Mouse (Mus musculus) brain, adult 2 months (tissue): Measurements from ENCODE around the gene Fut7.

Experiments used
- DNase-seq: peaks from one replicate; pipeline ENCODE4 v3.0.0; 2011; ENCODE audit warnings: low read depth, low spot score

Fut7 gene

DNA sequence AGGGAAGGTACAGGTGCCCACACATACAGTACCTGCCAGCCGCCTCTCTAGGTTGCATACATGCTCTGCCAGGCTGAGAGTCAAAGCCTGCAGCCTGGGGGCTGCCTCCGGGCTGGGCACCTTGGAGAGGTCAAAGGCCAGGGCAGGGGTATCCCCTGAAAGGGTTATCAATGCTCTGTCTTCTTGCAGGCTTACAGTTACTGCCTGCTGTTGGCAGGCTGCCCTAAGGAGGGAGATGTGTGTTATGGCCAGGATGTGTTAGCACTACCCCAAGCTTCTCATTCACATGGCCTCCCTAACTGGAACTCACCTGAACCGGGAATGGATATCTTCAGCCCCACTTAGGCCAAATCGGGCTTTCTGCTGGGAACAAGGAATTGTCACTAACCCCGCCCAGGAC, 37.1 kb downstream of the Fut7 start:
- no peak for DNase-seq

DNA sequence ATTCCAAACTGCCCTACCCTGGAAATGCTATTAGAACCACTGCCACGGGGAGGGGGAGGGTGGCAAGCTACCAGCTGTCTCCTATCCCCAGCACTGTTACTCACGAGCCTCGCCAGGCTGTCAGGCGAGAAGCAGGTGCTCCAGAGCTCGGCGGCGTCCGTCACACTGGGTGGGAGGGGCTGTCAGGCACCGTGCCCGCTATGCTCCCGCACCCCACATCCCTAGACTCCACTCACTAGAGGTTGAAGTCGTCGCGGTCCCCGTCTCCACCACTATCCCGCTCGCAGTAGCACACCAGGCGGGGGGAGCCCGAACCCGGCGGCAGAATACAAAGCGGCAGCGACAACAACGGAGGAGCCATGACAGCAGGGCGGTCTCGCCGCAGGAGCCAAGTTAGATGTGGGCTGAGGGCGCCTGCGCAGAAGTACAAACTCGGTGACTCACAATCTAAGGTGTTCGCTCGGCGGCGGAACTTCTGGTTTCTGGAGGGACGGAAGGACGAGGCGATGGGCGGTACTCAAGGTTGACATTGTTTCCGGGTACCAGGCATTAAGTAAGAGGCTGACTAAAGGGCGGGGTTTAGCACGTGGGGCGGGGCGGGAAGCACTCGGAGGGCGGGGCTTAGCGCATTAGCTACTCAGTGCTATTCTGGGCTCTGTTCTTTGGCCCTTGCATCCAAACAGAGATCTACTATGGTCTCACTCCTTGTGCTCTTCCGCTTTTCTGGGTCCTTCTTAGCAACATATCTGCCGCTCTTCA, 37.7 kb downstream of the Fut7 start, which contains the start of gene Paxx:
Paxx (minus strand) TSS at position 544 of the 759 bp plus-strand sequence.
- DNase-seq, result peak; percentile 99

DNA sequence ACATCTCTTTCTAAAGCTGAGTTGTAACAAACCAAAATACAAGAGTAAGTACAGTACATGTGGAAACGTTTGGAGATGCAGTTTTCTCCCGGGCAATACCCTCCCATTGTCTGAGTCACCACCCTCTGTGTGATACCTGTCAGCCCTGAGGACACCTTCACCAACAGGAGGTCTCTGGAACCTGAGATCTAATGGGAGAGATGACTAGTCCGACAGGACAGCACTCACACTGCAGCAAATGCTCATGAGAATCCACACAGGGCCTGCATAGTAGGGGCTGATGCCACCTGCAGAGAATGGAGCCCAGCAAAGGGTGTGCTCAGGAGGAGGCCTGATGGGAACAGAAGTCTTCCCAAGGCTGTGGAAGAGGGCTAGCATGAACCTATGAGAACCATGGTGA, 38.3 kb downstream of the Fut7 start:
- DNase-seq, result no peak

DNA sequence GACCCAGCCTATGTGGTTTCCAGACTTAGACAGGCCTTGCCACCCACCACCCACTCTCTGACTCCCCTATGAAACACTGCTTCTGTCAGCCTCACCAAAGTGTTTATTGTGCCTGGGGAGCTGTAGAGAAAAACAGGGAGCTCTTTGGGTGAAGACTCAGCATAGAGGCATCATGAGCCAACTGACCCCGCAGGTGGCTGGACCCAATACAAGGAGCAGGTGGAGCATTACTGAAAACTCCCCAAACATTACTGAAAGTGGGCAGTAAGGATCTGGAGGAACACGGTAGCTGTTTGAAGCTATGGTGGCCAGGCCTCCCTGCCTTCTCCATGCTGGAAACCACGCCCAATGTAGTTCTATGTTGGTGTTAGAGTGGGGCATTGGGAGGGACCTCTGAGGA, 40.6 kb downstream of the Fut7 start:
- DNase-seq, result peak; percentile 64

DNA sequence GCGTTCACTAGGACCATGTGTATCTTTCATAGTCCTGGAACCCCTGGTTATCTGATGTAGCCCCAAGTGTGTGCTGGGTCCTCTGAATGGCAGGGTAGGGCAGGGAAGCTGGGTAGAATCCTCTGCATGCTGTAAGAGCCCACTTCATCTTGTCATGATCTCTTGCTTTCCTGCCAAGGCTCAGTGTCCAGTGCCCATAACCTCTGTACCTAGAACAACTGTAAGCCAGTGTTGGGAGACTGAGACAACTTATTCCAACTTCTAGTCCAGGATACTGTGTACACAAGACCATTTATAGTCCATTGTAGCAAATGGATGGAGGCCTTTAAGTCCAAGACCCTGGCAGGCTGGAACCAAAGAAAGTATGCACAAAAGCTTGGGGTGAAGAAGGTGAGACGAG, 42.2 kb downstream of the Fut7 start:
- DNase-seq, result no peak

DNA sequence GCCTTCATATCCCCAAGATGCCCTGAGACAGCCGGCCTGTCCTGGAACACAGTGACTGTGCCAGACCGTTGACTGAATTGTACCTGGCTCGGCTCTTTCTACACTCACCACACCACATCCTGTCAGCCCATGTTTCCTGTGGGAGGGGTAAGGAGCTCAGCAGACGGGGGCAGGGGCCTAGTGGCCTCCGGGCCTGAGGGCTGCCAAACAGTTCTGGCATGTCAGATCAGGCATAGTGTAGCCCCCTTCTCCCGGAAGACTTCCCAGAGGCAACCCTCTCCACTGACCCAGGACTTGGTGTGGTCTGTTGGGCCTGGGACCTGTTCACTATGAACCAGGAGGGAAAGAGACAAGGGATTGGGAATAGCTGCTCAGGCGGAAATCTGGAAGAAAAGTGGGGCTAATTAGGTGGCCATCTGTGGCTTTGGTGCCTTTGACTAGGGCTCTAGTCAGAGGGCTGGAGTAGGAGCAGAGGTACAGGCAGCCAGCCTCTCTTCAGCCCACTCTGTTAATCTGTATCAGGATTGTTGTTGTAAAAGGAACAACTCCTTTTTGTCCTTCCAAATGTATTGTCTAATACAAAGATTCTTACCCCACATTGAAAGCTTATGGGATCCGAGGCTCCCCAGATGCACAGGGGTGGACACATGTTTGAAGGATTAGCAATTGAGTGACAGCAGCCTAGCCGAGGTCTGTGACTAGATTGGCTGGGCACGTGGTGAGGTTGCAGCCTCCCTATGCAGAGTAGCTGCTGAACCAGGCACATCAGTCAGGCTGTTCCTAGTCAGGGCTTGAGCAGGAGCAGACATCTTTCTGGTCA, 43.0 kb downstream of the Fut7 start:
- peak; percentile 80 for DNase-seq

DNA sequence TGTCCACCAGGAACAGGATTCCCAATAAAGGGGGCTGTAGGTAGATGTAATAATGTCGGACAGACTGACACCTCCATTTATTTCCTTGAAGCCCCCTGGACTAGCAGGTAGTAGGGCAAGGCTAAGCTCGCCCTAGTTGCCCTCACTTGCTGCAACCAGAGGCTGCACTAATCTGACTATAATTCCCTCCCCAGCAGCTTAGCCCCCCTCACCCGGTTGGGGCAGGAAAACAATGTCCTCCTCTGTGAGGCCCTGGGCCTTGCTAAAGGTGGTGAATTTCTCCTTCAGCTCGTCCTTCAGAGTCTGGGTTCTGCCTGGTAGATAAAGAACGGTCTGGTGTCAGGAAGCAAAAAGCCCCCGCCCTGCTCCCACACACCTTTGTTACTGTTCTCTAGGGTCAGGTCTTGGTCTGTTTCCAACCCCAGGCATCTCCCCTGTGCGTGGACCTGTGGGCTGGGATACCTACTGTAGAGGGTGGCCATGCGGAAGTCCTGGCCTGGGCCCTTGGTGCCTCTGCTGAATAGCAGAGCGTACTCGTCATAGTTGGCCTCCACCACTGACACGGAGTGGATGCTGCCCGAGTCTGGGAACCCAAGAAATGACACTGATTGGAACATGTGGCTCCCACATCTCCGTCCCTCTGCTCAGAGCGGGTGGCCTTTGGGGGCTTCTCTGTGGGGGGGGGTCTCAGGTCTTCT, 44.7 kb downstream of the Fut7 start:
- no peak for DNase-seq

DNA sequence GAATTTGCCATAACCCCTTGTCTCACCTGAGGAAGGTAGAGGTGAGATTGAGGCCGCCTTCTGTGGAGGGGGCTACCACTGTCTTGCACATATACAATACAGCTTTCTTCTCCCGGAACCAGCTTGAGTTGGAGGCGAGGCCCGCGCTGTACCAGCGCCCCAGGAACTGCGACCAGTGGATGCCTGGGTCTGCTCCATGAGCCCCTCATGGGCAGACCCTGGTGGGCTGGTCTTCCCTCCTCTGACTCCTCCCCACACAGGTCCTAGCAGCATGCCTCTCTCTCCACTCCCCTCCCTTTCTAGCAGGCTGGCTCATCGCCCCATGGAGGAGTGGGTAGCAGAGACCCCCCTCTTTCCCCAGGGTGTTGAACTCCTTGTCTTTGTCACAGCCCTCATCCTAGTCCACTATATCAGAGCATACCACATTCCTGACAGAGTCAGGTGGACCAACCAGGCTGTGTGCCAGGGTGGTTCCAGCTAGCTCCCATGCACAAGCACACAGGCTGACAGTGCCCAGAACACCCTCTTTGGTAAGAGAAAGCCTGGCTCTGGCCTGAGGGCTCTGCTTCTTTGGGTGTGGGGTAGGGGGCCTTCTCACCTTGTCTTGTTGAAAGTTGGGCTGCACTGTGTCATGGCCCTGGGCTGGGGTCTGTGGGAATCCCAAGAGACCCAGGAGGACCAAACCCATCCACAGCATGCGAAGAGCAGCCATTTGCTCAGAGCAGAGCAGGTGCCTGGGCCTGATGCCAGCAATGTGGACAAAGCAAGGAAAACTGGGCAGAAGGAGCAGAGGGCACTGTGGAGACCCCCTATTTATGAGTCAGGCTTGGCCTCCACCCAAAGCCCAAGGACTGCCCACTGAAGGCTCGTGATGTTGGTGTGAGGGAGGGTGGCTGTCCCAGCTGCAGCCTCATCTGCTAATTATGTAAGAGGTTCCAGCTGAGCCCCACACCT, 46.2 kb downstream of the Fut7 start:
- peak; percentile 92 for DNase-seq

DNA sequence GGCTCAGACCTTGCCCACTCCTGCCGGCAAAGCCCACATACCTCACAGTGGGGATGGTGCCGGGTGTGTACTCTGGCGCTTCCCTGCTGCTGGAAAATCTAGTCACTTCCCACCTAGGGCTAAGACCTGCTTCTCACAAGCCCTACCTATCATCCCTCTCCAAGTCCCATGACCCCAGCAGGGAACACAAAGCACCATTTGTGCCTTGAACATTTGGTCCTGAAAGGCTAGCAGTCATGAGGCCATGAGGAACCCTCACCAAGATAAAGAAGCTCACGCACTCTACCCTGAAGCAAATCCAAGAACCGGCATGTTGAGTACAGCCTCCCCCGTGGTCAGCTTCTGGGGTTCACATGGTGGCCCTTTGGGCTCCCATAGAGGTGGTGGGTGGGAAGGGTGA, 46.9 kb downstream of the Fut7 start, which contains the start of gene Ptgds:
Ptgds (minus strand) TSS at position 78 of the 400 bp plus-strand sequence.
- peak; percentile 66 for DNase-seq

DNA sequence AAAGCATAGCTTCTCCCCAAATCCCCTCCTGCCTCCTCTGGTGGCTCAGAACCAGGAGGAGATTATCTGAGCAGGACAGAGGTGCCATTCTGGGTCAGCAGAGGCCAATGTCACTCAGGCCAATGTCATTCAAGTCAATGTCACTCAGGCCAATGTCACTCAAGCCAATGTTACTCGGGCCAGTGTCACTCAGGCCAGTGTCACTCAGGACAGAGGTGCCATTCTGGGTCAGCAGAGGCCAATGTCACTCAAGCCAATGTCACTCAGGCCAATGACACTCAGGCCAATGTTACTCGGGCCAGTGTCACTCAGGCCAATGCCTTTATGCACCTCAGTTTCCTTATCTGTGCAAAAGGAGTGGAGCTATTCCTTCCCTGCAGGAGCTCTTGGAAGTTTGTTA, 49.5 kb downstream of the Fut7 start:
- no peak for DNase-seq
